Mouse (Mus musculus): ENCODE measurements around the gene Zfp1. TPM values are rescaled to one million over a fixed set of nuclear protein-coding genes. Genes with fewer than 3 reads are reported as not detected.
"Not testable (repeated sequence)": the region's sequence is repeated elsewhere in the genome, so short reads cannot be mapped to it uniquely, and the experiment has no call there.

The Zfp1 gene
- polyA plus RNA-seq, 1 experiment from 2014 or later, result 26.3 TPM

DNA sequence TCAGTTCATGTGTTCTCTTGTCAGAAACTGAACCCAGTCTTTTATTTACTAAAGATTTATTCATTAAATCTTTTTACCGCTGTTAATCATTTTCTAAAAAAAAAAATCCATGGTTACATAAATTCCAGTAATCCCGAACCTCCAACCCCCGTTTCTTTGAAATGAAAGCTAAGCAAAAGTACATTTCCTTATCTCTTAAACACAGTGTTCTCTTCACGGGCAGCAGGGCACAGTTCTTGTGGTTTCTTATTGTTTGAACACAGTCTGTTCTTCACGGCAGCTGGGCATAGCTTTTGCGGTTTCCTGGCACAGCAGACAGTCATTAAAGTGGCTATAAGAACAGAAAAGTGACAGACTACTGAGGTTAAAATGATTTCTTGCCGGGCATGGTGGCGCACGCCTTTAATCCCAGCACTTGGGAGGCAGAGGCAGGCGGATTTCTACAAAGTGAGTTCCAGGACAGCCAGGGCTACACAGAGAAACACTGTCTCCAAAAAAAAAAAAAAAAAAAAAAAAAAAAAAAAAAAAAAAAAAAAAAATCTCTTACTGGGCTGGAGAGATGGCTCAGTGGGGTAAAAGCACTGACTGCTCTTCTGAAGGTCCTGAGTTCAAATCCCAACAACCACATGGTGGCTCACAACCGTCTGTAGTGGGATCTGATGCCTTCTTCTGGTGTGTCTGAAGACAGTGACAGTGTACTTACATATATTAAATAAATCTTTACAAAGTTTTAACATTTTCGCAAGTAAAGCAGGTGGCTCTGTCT, 1.3 kb downstream of the Zfp1 start:
- H3K27me3 ChIP-seq; ATAC-seq (ENCODE audit: insufficient number of reproducible peaks, insufficient read depth, low FRiP score, low TSS enrichment); H3K36me3 ChIP-seq; H3K27ac ChIP-seq; H3K9ac ChIP-seq; H3K9me3 ChIP-seq: not testable (repeated sequence)
- 74% methylated on average over 12 of the region's 12 CpGs for WGBS
- peaks cover 17% of the 10 kb centered on the region for H3K4me1 ChIP-seq
- H3K4me2 ChIP-seq (replicated peaks), result peak overlapping the region; percentile 52
- H3K4me3 ChIP-seq, result peak overlapping the region; percentile 78

- WGBS, result 94% methylated on average over 8 of the region's 8 CpGs
- no peak overlapping the region for H3K9ac ChIP-seq
Observed at GRCm38 (mm10) chr8:111645715-111646114, 2.5 kb downstream of the Zfp1 start.

DNA sequence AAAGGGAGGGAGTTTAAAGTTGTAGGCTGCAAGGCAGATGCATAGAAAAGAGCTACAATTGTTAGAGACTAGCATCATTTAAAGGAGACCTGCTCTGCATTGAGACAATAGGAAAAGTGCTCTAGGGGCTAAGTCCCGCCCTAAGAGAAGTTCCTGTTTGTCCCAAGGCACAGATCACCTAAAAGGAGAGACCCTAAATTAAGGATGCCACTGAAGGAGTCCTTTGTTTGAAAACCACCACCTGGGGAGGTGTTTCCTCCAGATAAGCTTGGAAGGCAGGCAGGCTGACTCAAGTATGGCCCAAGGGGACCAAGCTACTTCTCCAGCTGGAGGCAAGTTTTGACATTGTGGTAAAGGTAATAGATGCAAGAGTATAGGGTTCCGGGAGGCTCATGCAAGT, 5.6 kb downstream of the Zfp1 start:
- whole genome bisulfite sequencing, result 46% methylated on average over 2 of the region's 2 CpGs
- no peaks in the 10 kb centered on the region for H3K36me3 ChIP-seq
- no peak for ATAC-seq (ENCODE audit: insufficient number of reproducible peaks, insufficient read depth, low FRiP score, low TSS enrichment)
- no peaks in the 10 kb centered on the region for H3K9me3 ChIP-seq
- H3K27ac ChIP-seq, result 0 out of 2 replicates have a peak overlapping the region, but pooled peaks have one; percentile 23
- H3K4me3 ChIP-seq, result no peak overlapping the region
- H3K27me3 ChIP-seq, result no peaks in the 10 kb centered on the region
- H3K9ac ChIP-seq, result no peak overlapping the region
- no peak overlapping the region for H3K4me2 ChIP-seq (replicated peaks)
- peaks cover 10% of the 10 kb centered on the region for H3K4me1 ChIP-seq

More at GRCm38 (mm10) chr8:111645715-111646114, 2.5 kb downstream of the Zfp1 start:
- Histone ChIP-seq H3K36me3 (no peaks in the 10 kb centered on the region), H3K27ac (no peak overlapping the region), H3K4me2 (replicated peaks) (no peak overlapping the region), H3K27me3 (no peaks in the 10 kb centered on the region), H3K4me1 (peaks cover 17% of the 10 kb centered on the region), H3K4me3 (no peak overlapping the region), H3K9me3 (no peaks in the 10 kb centered on the region)
- no peak for ATAC-seq (ENCODE audit: insufficient number of reproducible peaks, insufficient read depth, low FRiP score, low TSS enrichment)

GRCm38 (mm10) chr8:111650651-111651050, 7.5 kb downstream of the Zfp1 start:
- 92% methylated on average over 3 of the region's 3 CpGs for WGBS
- H3K4me3 ChIP-seq, result no peak overlapping the region
- no peak for ATAC-seq (ENCODE audit: insufficient number of reproducible peaks, insufficient read depth, low FRiP score, low TSS enrichment)

GRCm38 (mm10) chr8:111653524-111653923, 10.3 kb downstream of the Zfp1 start:
- no peaks in the 10 kb centered on the region for H3K36me3 ChIP-seq
- no peak overlapping the region for H3K9ac ChIP-seq
- H3K4me1 ChIP-seq, result peaks cover 5% of the 10 kb centered on the region
- H3K4me2 ChIP-seq (replicated peaks), result no peak overlapping the region
- 96% methylated on average over 2 of the region's 2 CpGs for WGBS
- no peak for ATAC-seq (ENCODE audit: insufficient number of reproducible peaks, insufficient read depth, low FRiP score, low TSS enrichment)
- H3K27me3 ChIP-seq, result no peaks in the 10 kb centered on the region
- no peak overlapping the region for H3K27ac ChIP-seq
- H3K9me3 ChIP-seq, result no peaks in the 10 kb centered on the region; the same call in 1 of the 2 replicates
- H3K4me3 ChIP-seq, result no peak overlapping the region

More at GRCm38 (mm10) chr8:111650651-111651050, 7.5 kb downstream of the Zfp1 start:
- Histone ChIP-seq H3K4me1 (peaks cover 10% of the 10 kb centered on the region), H3K4me2 (replicated peaks) (no peak overlapping the region), H3K27me3 (no peaks in the 10 kb centered on the region), H3K27ac (no peak overlapping the region), H3K36me3 (no peaks in the 10 kb centered on the region), H3K9me3 (no peaks in the 10 kb centered on the region; the same call in 1 of the 2 replicates), H3K9ac (no peak overlapping the region)

DNA sequence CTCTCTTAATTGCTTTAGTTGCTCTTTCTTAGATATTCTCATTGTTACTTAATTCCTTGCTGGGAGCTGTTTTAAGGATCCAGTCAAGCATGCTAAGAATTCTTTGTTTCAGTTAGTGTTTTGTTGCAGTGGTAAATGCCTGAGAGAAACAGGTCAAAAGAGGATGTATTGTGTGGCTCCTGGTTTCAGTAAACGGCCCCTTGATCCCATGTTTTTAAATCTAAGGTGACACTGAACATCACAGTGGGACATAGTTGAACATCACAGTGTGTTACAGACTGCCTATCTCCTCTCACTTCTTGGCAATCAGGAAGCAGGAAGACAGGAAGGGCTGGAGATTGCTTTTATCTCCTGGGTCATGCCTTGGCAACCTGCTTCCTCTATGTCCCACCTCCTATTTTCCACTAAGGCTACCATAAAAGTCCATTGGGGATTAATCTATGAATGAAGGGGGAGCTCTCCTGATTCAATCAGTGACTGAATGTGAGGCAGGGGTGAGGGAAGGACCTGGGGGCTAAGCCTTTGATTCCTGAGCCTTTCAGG, 14.2 kb downstream of the Zfp1 start:
- Histone ChIP-seq H3K9me3 (no peaks in the 10 kb centered on the region; the same call in 1 of the 2 replicates), H3K27me3 (no peaks in the 10 kb centered on the region), H3K4me1 (no peaks in the 10 kb centered on the region), H3K27ac (no peak overlapping the region), H3K9ac (no peak overlapping the region), H3K4me2 (replicated peaks) (no peak overlapping the region), H3K4me3 (no peak overlapping the region), H3K36me3 (peaks cover 20% of the 10 kb centered on the region)
- 44% methylated on average over 1 of the region's 1 CpGs for WGBS
- ATAC-seq (ENCODE audit: insufficient number of reproducible peaks, insufficient read depth, low FRiP score, low TSS enrichment), result no peak

GRCm38 (mm10) chr8:111658819-111659423, 15.7 kb downstream of the Zfp1 start:
- no peak overlapping the region for H3K9ac ChIP-seq
- H3K27me3 ChIP-seq, result no peaks in the 10 kb centered on the region
- H3K4me1 ChIP-seq, result no peaks in the 10 kb centered on the region
- H3K4me3 ChIP-seq, result no peak overlapping the region
- H3K27ac ChIP-seq, result no peak overlapping the region
- H3K9me3 ChIP-seq, result no peaks in the 10 kb centered on the region; the same call in 1 of the 2 replicates
- ATAC-seq (ENCODE audit: insufficient number of reproducible peaks, insufficient read depth, low FRiP score, low TSS enrichment), result no peak
- 78% methylated on average over 6 of the region's 6 CpGs for WGBS
- peaks cover 20% of the 10 kb centered on the region for H3K36me3 ChIP-seq
- no peak overlapping the region for H3K4me2 ChIP-seq (replicated peaks)

DNA sequence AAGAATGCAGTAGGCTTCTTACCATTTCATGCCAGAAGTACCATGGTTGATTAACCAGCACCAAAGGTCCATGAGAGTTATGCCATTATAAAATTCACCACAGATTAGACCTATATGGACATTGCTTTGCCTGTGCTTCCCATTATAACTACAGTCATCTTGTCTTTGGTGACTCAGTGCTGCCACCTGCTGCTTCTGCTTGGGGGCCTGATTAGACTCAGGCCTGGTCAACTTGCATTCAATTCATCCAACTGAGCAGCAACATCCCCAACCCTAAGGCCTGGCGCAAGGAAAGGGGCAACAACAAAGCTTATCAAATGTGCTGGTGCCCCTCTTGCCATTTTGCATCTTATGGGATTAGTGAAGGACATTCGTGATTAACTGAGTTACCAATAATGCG, 19.3 kb downstream of the Zfp1 start:
- no peak overlapping the region for H3K27ac ChIP-seq
- no peak overlapping the region for H3K4me3 ChIP-seq
- WGBS, result 91% methylated on average over 3 of the region's 3 CpGs
- no peaks in the 10 kb centered on the region for H3K9me3 ChIP-seq
- no peaks in the 10 kb centered on the region for H3K4me1 ChIP-seq
- H3K27me3 ChIP-seq, result no peaks in the 10 kb centered on the region
- H3K9ac ChIP-seq, result no peak overlapping the region
- peaks cover 33% of the 10 kb centered on the region for H3K36me3 ChIP-seq
- no peak for ATAC-seq (ENCODE audit: insufficient number of reproducible peaks, insufficient read depth, low FRiP score, low TSS enrichment)
- H3K4me2 ChIP-seq (replicated peaks), result no peak overlapping the region

DNA sequence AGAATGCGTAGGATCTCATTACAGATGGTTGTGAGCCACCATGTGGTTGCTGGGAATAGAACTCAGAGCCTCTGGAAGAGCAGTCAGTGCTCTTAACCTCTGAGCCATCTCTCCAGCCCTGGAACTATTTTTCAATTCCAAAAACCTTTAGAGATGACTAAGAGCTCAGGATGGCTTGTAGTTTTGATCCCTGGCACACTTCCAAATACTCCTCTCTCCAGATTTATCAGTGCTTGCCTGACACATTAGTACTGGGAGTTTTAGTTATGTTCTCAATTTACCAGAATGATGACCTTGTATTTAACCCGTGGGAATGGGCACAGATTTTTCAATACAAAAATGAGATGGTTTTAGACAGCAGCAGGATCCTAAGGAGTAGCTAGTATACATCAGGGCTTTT, 23.6 kb downstream of the Zfp1 start:
- Histone ChIP-seq H3K9ac (no peak overlapping the region), H3K36me3 (peaks cover 42% of the 10 kb centered on the region), H3K4me1 (no peaks in the 10 kb centered on the region), H3K27ac (no peak overlapping the region), H3K9me3 (no peaks in the 10 kb centered on the region), H3K27me3 (no peaks in the 10 kb centered on the region), H3K4me2 (replicated peaks) (no peak overlapping the region), H3K4me3 (no peak overlapping the region)
- 82% methylated on average over 2 of the region's 2 CpGs for WGBS
- no peak for ATAC-seq (ENCODE audit: insufficient number of reproducible peaks, insufficient read depth, low FRiP score, low TSS enrichment)

DNA sequence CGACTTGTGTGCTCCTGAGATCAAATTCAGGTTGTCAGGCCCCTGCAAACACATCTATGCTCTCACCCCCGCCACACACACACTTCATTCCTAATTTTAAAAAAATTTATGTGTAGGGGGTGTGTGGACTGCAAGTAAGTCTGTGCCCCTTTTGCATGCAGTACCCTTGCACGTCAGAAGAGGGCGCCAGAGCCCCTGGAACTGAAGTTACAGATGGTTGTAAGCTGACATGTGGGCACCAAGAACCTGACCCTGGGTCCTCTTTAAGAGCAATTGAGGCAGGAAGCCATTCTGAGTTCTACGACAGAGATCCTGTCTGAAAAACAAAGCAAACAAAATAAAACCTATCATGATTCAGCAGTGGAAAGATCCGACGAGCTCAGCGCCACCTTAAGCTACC, 33.0 kb downstream of the Zfp1 start:
- ATAC-seq (ENCODE audit: insufficient number of reproducible peaks, insufficient read depth, low FRiP score, low TSS enrichment), result no peak
- WGBS, result 73% methylated on average over 8 of the region's 8 CpGs
- Histone ChIP-seq H3K27me3 (no peaks in the 10 kb centered on the region), H3K9me3 (no peaks in the 10 kb centered on the region), H3K4me2 (replicated peaks) (no peak overlapping the region), H3K27ac (no peak overlapping the region), H3K4me3 (no peak overlapping the region), H3K9ac (no peak overlapping the region), H3K36me3 (0 out of 2 replicates have a peak, but pooled peaks cover 4% of the 10 kb centered on the region), H3K4me1 (no peaks in the 10 kb centered on the region)

GRCm38 (mm10) chr8:111678111-111678510, 34.9 kb downstream of the Zfp1 start:
- 35% methylated on average over 3 of the region's 3 CpGs for WGBS

DNA sequence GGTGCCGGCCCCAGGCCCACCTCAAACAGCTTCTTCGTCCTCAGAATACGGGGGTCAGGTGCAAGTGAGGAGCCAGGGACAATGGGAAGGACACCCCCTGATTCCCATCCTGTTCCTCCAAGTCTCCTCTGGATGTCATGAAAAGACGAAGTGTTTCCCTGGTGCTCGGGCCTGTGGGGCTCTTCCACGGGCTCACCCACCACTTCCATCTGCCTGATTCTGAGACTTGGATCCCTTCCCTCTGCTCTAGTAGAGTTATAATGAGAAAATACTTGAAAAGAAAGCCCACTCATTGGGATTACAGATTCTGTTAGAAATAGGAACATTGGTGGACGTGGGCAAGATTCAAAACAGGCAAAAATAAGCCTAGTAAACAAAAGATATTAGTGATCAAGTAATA, 35.6 kb downstream of the Zfp1 start:
- H3K9me3 ChIP-seq, result no peaks in the 10 kb centered on the region
- no peak overlapping the region for H3K27ac ChIP-seq
- H3K4me2 ChIP-seq (replicated peaks), result no peak overlapping the region
- no peak for ATAC-seq (ENCODE audit: insufficient number of reproducible peaks, insufficient read depth, low FRiP score, low TSS enrichment)
- 87% methylated on average over 7 of the region's 7 CpGs for WGBS
- no peak overlapping the region for H3K4me3 ChIP-seq
- no peaks in the 10 kb centered on the region for H3K27me3 ChIP-seq
- H3K9ac ChIP-seq, result no peak overlapping the region
- H3K4me1 ChIP-seq, result no peaks in the 10 kb centered on the region
- no peaks in the 10 kb centered on the region for H3K36me3 ChIP-seq

More at GRCm38 (mm10) chr8:111678111-111678510, 34.9 kb downstream of the Zfp1 start:
- Histone ChIP-seq H3K27me3 (no peaks in the 10 kb centered on the region), H3K9ac (no peak overlapping the region), H3K4me3 (no peak overlapping the region), H3K27ac (no peak overlapping the region), H3K9me3 (no peaks in the 10 kb centered on the region), H3K4me1 (no peaks in the 10 kb centered on the region), H3K36me3 (no peaks in the 10 kb centered on the region), H3K4me2 (replicated peaks) (no peak overlapping the region)
- no peak for ATAC-seq (ENCODE audit: insufficient number of reproducible peaks, insufficient read depth, low FRiP score, low TSS enrichment)
